Mouse (Mus musculus) large intestine, adult 2 months (tissue): Measurements from ENCODE around the gene Cdh8. TPM values are rescaled to one million over a fixed set of nuclear protein-coding genes. Genes with fewer than 3 reads are reported as not detected.

Source experiments
- DNase-seq: peaks from one replicate; pipeline ENCODE4 v3.0.0-alpha.2; 2012; ENCODE audit warnings: low read depth, low spot score
- whole genome bisulfite sequencing: fragments of 180-500 bp; shearing (Covaris S2); methylation state at CpG from one replicate; pipeline ENCODE4 v1.1.7; 2018; 5-methylcytosine and 5-hydroxymethylcytosine counted together
- polyA plus RNA-seq: library from polyadenylated mRNA; depleted of rRNA; stranded (reverse); fragments of >200 nt; gene quantifications from 2 replicates; pipeline ENCODE4 v1.2.3, GENCODE M21; 2012; rRNA removed

Cdh8 gene
- polyA plus RNA-seq, result 0.02 TPM in 1 of 2 replicates, not detected in the other

GRCm38 (mm10) chr8:99415966-99416781 is at the start of gene Cdh8:
TSS of gene Cdh8 (minus strand) at chr8:99416471.
- 4% methylated on average over 58 of the region's 58 CpGs for WGBS
- no peak for DNase-seq

- no peak for DNase-seq
- 94% methylated on average over 1 of the region's 1 CpGs for WGBS
Observed at GRCm38 (mm10) chr8:99446506-99446905, 30.2 kb upstream of the Cdh8 start.

GRCm38 (mm10) chr8:99425901-99426300 is 9.6 kb upstream of the Cdh8 start:
- no peak for DNase-seq
- 59% methylated on average over 4 of the region's 4 CpGs for WGBS

GRCm38 (mm10) chr8:99421516-99421915 is 5.2 kb upstream of the Cdh8 start:
- WGBS, result 28% methylated on average over 7 of the region's 7 CpGs
- no peak for DNase-seq

- WGBS, result 81% methylated on average over 4 of the region's 4 CpGs
- DNase-seq, result no peak
Observed at GRCm38 (mm10) chr8:99419726-99420125, 3.5 kb upstream of the Cdh8 start.

GRCm38 (mm10) chr8:99417456-99417855 is 1.2 kb upstream of the Cdh8 start:
- 54% methylated on average over 7 of the region's 7 CpGs for WGBS

GRCm38 (mm10) chr8:99415076-99415965 is 950 bp downstream of the Cdh8 start:
- WGBS, result 4% methylated on average over 48 of the region's 48 CpGs
- no peak for DNase-seq

More at GRCm38 (mm10) chr8:99417456-99417855, 1.2 kb upstream of the Cdh8 start:
- DNase-seq, result no peak

GRCm38 (mm10) chr8:99414483-99414921 is 1.8 kb downstream of the Cdh8 start:
- DNase-seq, result no peak
- 11% methylated on average over 9 of the region's 9 CpGs for WGBS

GRCm38 (mm10) chr8:99413877-99414482 is 2.3 kb downstream of the Cdh8 start:
- WGBS, result 33% methylated on average over 10 of the region's 10 CpGs
- DNase-seq, result no peak

GRCm38 (mm10) chr8:99393908-99394307 is 22.4 kb downstream of the Cdh8 start:
- DNase-seq, result no peak
- WGBS, result 72% methylated on average over 4 of the region's 4 CpGs

- DNase-seq, result no peak
- 81% methylated on average over 5 of the region's 5 CpGs for WGBS
Observed at GRCm38 (mm10) chr8:99370104-99370503, 46.2 kb downstream of the Cdh8 start.

GRCm38 (mm10) chr8:99369166-99369565 is 47.1 kb downstream of the Cdh8 start:
- 93% methylated on average over 3 of the region's 3 CpGs for WGBS
- DNase-seq, result no peak

- DNase-seq, result no peak
- WGBS, result 84% methylated on average over 7 of the region's 7 CpGs
Observed at GRCm38 (mm10) chr8:99368449-99368848, 47.8 kb downstream of the Cdh8 start.

GRCm38 (mm10) chr8:99353923-99354322 is 62.3 kb downstream of the Cdh8 start:
- 71% methylated on average over 3 of the region's 3 CpGs for WGBS
- no peak for DNase-seq

GRCm38 (mm10) chr8:99353221-99353620 is 63.0 kb downstream of the Cdh8 start:
- no peak for DNase-seq
- WGBS, result 45% methylated on average over 1 of the region's 1 CpGs

- DNase-seq, result no peak
Observed at GRCm38 (mm10) chr8:99349456-99349855, 66.8 kb downstream of the Cdh8 start.

- 74% methylated on average over 3 of the region's 3 CpGs for WGBS
- DNase-seq, result no peak
Observed at GRCm38 (mm10) chr8:99348618-99349017, 67.7 kb downstream of the Cdh8 start.

GRCm38 (mm10) chr8:99339310-99339709 is 77.0 kb downstream of the Cdh8 start:
- WGBS, result 21% methylated on average over 1 of the region's 1 CpGs
- no peak for DNase-seq

- no peak for DNase-seq
Observed at GRCm38 (mm10) chr8:99327559-99327958, 88.7 kb downstream of the Cdh8 start.

GRCm38 (mm10) chr8:99314561-99314960 is 101.7 kb downstream of the Cdh8 start:
- DNase-seq, result no peak
- 72% methylated on average over 2 of the region's 2 CpGs for WGBS

More at GRCm38 (mm10) chr8:99327559-99327958, 88.7 kb downstream of the Cdh8 start:
- WGBS, result 50% methylated on average over 5 of the region's 5 CpGs
